In the genomic region with DNA sequence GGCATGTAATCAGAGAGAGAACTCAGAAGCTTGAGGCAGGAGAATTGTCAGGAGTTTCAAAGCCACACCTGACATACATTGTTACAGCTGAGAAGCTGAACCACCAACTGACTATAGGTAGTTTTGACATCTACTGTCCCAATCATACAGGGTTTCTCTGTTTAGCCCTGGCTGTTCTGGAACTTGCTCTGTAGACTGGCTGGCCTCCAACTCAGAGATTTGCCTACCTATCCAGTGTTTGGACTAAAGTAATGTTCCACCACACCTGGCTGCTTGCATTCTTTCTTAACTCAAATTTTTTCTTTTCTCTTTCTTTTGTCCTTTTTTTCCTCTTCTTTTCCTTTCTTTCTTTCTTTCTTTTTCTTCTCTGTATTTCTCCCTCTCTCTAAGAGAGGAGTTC, we compare ENCODE assay signal across 8 mouse cellular contexts. TPM values are rescaled to one million over a fixed set of nuclear protein-coding genes. Genes with fewer than 3 reads are reported as not detected.
DNase-seq lines count a peak whose midpoint lies in the region; ATAC-seq and TF ChIP-seq lines count a peak whose summit lies in the region.

No protein-coding gene starts in this region.

- peaks cover 4% of the 10 kb centered on the region; the same call in 1 of the 2 replicates for H3K4me1 ChIP-seq in lung, embryonic 14.5 days (ENCODE audit: insufficient read depth)
- peaks cover 24% of the 10 kb centered on the region for H3K4me1 ChIP-seq in forebrain, embryonic 15.5 days
- no peaks in the 10 kb centered on the region for H3K4me1 ChIP-seq in limb, embryonic 11.5 days (ENCODE audit: control insufficient read depth, insufficient read depth, low read length)
- peaks cover 39% of the 10 kb centered on the region for H3K4me1 ChIP-seq in neural tube, embryonic 15.5 days

- intact Hi-C loops in left cerebral cortex, postnatal 36 days (cut with DNase I) = loop anchor here (2.0 to 5.0 kb wide), 2 partner anchors 17 to 136 kb away; partner anchors contain the start of genes Eif2b5 and Psmd2

- no peak for TF ChIP-seq CTCF in lung, embryonic 14.5 days (IDR thresholded peaks at IDR 0.05; ENCODE audit: low read depth)

- H3K36me3 ChIP-seq in lung, embryonic 14.5 days (ENCODE audit: insufficient read depth) = peaks cover 24% of the 10 kb centered on the region; the same call in 1 of the 2 replicates
- peaks cover 6% of the 10 kb centered on the region for H3K36me3 ChIP-seq in forebrain, embryonic 15.5 days
- H3K36me3 ChIP-seq in limb, embryonic 11.5 days (ENCODE audit: control insufficient read depth, insufficient read depth, low read length) = peaks cover 3% of the 10 kb centered on the region
- peaks cover 11% of the 10 kb centered on the region for H3K36me3 ChIP-seq in neural tube, embryonic 15.5 days

- H3K4me3 ChIP-seq in lung, embryonic 14.5 days (ENCODE audit: low read depth, low read length) = peak overlapping the region; percentile 98
- peak overlapping the region; percentile 69 for H3K4me3 ChIP-seq in forebrain, embryonic 15.5 days
- H3K4me3 ChIP-seq in limb, embryonic 11.5 days (ENCODE audit: low read depth, low read length) = peak overlapping the region; percentile 96
- H3K4me3 ChIP-seq in neural tube, embryonic 15.5 days (replicated peaks) = peak overlapping the region; percentile 70

- H3K9me3 ChIP-seq in lung, embryonic 14.5 days (ENCODE audit: low read depth, low read length) = no peaks in the 10 kb centered on the region
- no peaks in the 10 kb centered on the region for H3K9me3 ChIP-seq in forebrain, embryonic 15.5 days
- H3K9me3 ChIP-seq in limb, embryonic 11.5 days (ENCODE audit: control insufficient read depth, low read length) = no peaks in the 10 kb centered on the region
- no peaks in the 10 kb centered on the region for H3K9me3 ChIP-seq in neural tube, embryonic 15.5 days (replicated peaks)

- DNase-seq in lung, embryonic 14.5 days = no peak
- DNase-seq in lung, postnatal 25 days (ENCODE audit: low spot score) = no peak
- DNase-seq in limb, embryonic 11.5 days (ENCODE audit: low spot score) = no peak
- no peak for DNase-seq in urinary bladder, adult 18-20 months (ENCODE audit: low spot score in 2 of 2)
- DNase-seq in spleen, postnatal 14 days (ENCODE audit: low spot score in 2 of 2) = no peak
- DNase-seq in left cerebral cortex, postnatal 36 days (ENCODE audit: low spot score in 2 of 2) = no peak

- no peak overlapping the region for H3K27ac ChIP-seq in lung, embryonic 14.5 days (ENCODE audit: low read depth)
- peak overlapping the region; percentile 89 for H3K27ac ChIP-seq in forebrain, embryonic 15.5 days (replicated peaks)
- H3K27ac ChIP-seq in limb, embryonic 11.5 days (replicated peaks; ENCODE audit: low read depth, low read length) = no peak overlapping the region
- peak overlapping the region; percentile 91 for H3K27ac ChIP-seq in neural tube, embryonic 15.5 days (replicated peaks)

- H3K9ac ChIP-seq in lung, embryonic 14.5 days = peak overlapping the region; percentile 95
- H3K9ac ChIP-seq in forebrain, embryonic 15.5 days (replicated peaks) = peak overlapping the region; percentile 94
- peak overlapping the region; percentile 98 for H3K9ac ChIP-seq in limb, embryonic 11.5 days (ENCODE audit: low read length)
- peak overlapping the region; percentile 93 for H3K9ac ChIP-seq in neural tube, embryonic 15.5 days (replicated peaks)

- H3K4me2 ChIP-seq in lung, embryonic 14.5 days = peak overlapping the region; percentile 71
- H3K4me2 ChIP-seq in forebrain, embryonic 15.5 days (replicated peaks) = peak overlapping the region; percentile 80
- peak overlapping the region; percentile 95 for H3K4me2 ChIP-seq in limb, embryonic 11.5 days (ENCODE audit: low read depth, severe bottlenecking)
- H3K4me2 ChIP-seq in neural tube, embryonic 15.5 days = peak overlapping the region; percentile 95

- ATAC-seq in lung, embryonic 14.5 days (ENCODE audit: insufficient read depth) = no peak
- no peak for ATAC-seq in forebrain, embryonic 15.5 days (replicated peaks)
- no peak for ATAC-seq in limb, embryonic 11.5 days (ENCODE audit: insufficient number of reproducible peaks, low FRiP score, low TSS enrichment, low read depth)
- no peak for ATAC-seq in neural tube, embryonic 15.5 days (ENCODE audit: low FRiP score)

- H3K27me3 ChIP-seq in lung, embryonic 14.5 days (ENCODE audit: insufficient read depth, low read length) = no peaks in the 10 kb centered on the region
- H3K27me3 ChIP-seq in forebrain, embryonic 15.5 days = no peaks in the 10 kb centered on the region
- H3K27me3 ChIP-seq in limb, embryonic 11.5 days (ENCODE audit: control insufficient read depth, insufficient read depth, low read length) = no peaks in the 10 kb centered on the region
- H3K27me3 ChIP-seq in neural tube, embryonic 15.5 days (replicated peaks) = no peaks in the 10 kb centered on the region

RNA-seq across cellular contexts. Expression of gene Dvl3, which starts 0.8 kb away (rescaled TPM):
- 24.6 and 25.2 TPM in 2 replicates for polyA plus RNA-seq in lung, embryonic 14.5 days (2014; fragmentation: Nextera tagmentation; extraction: Ambion mirVana)
- polyA plus RNA-seq in forebrain, embryonic 15.5 days (2015; fragmentation: Nextera tagmentation; extraction: Ambion mirVana) = 33.3 and 33.7 TPM in 2 replicates
- 40.4 and 46.2 TPM in 2 replicates for polyA plus RNA-seq in limb, embryonic 11.5 days (2014; fragmentation: Nextera tagmentation; extraction: Ambion mirVana)
- 32.2 and 34.2 TPM in 2 replicates for polyA plus RNA-seq in neural tube, embryonic 15.5 days (2015; fragmentation: Nextera tagmentation; extraction: Ambion mirVana)
- 10 to 100 TPM; 63.5 to 75.7 TPM for total RNA-seq in left cerebral cortex, postnatal 36 days (2021)

RNA-seq across cellular contexts. Expression of gene Eif2b5, which starts 17.4 kb away (rescaled TPM):
- 111 and 112 TPM in 2 replicates for polyA plus RNA-seq in lung, embryonic 14.5 days (2014; fragmentation: Nextera tagmentation; extraction: Ambion mirVana)
- polyA plus RNA-seq in forebrain, embryonic 15.5 days (2015; fragmentation: Nextera tagmentation; extraction: Ambion mirVana) = 96.8 and 98.9 TPM in 2 replicates
- 143 and 151 TPM in 2 replicates for polyA plus RNA-seq in limb, embryonic 11.5 days (2014; fragmentation: Nextera tagmentation; extraction: Ambion mirVana)
- 100 and 103 TPM in 2 replicates for polyA plus RNA-seq in neural tube, embryonic 15.5 days (2015; fragmentation: Nextera tagmentation; extraction: Ambion mirVana)
- 10 to 100 TPM; 56.4 to 66.8 TPM for total RNA-seq in left cerebral cortex, postnatal 36 days (2021)

RNA-seq across cellular contexts. Expression of gene Ap2m1, which starts 19.2 kb away (rescaled TPM):
- polyA plus RNA-seq in lung, embryonic 14.5 days (2014; fragmentation: Nextera tagmentation; extraction: Ambion mirVana) = 641 and 646 TPM in 2 replicates
- polyA plus RNA-seq in forebrain, embryonic 15.5 days (2015; fragmentation: Nextera tagmentation; extraction: Ambion mirVana) = 1,124 and 1,145 TPM in 2 replicates
- polyA plus RNA-seq in limb, embryonic 11.5 days (2014; fragmentation: Nextera tagmentation; extraction: Ambion mirVana) = 597 and 631 TPM in 2 replicates
- polyA plus RNA-seq in neural tube, embryonic 15.5 days (2015; fragmentation: Nextera tagmentation; extraction: Ambion mirVana) = 1,083 and 1,151 TPM in 2 replicates
- total RNA-seq in left cerebral cortex, postnatal 36 days (2021) = 100 to 1,000 TPM; 792 to 907 TPM

RNA-seq across cellular contexts. Expression of gene Abcf3, which starts 32.3 kb away (rescaled TPM):
- 51.1 and 53.9 TPM in 2 replicates for polyA plus RNA-seq in lung, embryonic 14.5 days (2014; fragmentation: Nextera tagmentation; extraction: Ambion mirVana)
- 74.0 and 74.5 TPM in 2 replicates for polyA plus RNA-seq in forebrain, embryonic 15.5 days (2015; fragmentation: Nextera tagmentation; extraction: Ambion mirVana)
- polyA plus RNA-seq in limb, embryonic 11.5 days (2014; fragmentation: Nextera tagmentation; extraction: Ambion mirVana) = 51.4 and 52.6 TPM in 2 replicates
- 91.1 and 93.2 TPM in 2 replicates for polyA plus RNA-seq in neural tube, embryonic 15.5 days (2015; fragmentation: Nextera tagmentation; extraction: Ambion mirVana)
- 100 to 1,000 TPM in 1 of 2 experiments, 10 to 100 TPM in 1; 88.3 to 102 TPM for total RNA-seq in left cerebral cortex, postnatal 36 days (2021)

Comparison
In these comparisons a context has a peak if more than half of its experiments do, and no peak if none do; other contexts are left out.
1. H3K27ac ChIP-seq: peak in forebrain, embryonic 15.5 days (single experiment) and neural tube, embryonic 15.5 days (single experiment); none in lung, embryonic 14.5 days (single experiment) and limb, embryonic 11.5 days (single experiment).
2. Peak in every context shown above with its lines, with median percentiles within 50 percentile points of each other: H3K4me2 ChIP-seq, H3K4me3 ChIP-seq and H3K9ac ChIP-seq.